Mouse (Mus musculus): ENCODE measurements around the gene Sumf1. TPM values are rescaled to one million over a fixed set of nuclear protein-coding genes. Genes with fewer than 3 reads are reported as not detected.
A peak's percentile ranks its signal among the peaks of the same experiment; 100 is the strongest.

Gene Sumf1
- polyA plus RNA-seq, 1 experiment from 2014 or later = 22.1 TPM

DNA sequence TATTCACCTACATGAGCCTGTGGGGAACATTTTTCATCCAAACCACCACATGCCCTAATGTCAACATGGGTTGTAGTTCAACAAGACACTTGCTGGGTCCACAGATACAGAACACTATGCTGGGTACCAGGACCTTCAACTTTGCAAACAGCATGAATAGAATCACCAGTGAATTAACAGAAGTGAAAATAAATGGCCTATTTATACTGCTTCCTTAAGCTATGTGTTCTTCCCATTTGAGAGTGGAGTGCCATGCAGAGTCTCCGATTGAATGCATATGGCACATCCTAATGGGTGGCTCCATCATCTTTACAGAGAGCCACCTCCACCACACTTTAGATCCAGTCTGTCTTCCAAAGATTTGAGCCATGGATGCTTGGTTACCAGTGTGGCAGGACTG, 5.3 kb upstream of the Sumf1 start:
- no peaks in the 10 kb centered on the region for H3K27me3 ChIP-seq (replicated peaks; ENCODE audit: control insufficient read depth, insufficient read depth, low read length)
- H3K9ac ChIP-seq (ENCODE audit: low read depth, low read length) = no peak overlapping the region
- no peak overlapping the region for H3K4me3 ChIP-seq (ENCODE audit: low read length)
- ATAC-seq = no peak
- H3K4me2 ChIP-seq (ENCODE audit: low read depth, low read length) = no peak overlapping the region
- no peaks in the 10 kb centered on the region for H3K9me3 ChIP-seq (ENCODE audit: control insufficient read depth, low read length)
- no peak overlapping the region for H3K27ac ChIP-seq (ENCODE audit: low read length)
- H3K36me3 ChIP-seq (ENCODE audit: control insufficient read depth, insufficient read depth, low read length) = no peaks in the 10 kb centered on the region
- WGBS = 95% methylated on average over 1 of the region's 1 CpGs
- no peaks in the 10 kb centered on the region for H3K4me1 ChIP-seq (ENCODE audit: control insufficient read depth, insufficient read depth, low read length)

DNA sequence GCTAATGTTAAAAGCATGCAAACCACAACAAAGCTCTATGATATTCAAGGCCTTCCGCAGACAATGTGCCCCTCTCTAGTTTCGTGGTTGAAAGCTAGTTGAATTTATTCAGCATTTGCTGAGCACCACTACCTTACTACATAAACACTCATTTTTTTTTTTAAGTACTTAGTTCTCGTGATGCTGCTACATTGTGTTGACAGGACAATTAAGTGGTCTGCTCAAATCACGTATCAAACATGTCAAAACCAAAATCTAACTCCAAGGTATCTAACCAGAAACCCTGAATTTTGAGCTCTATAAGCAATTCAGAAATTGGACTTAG, 265 bp upstream of the Sumf1 start:
- Histone ChIP-seq H3K4me1 (ENCODE audit: control insufficient read depth, insufficient read depth, low read length) (peaks cover 3% of the 10 kb centered on the region; the same call in 1 of the 2 replicates), H3K9ac (ENCODE audit: low read depth, low read length) (peak overlapping the region; percentile 78), H3K9me3 (ENCODE audit: control insufficient read depth, low read length) (no peaks in the 10 kb centered on the region), H3K27me3 (replicated peaks; ENCODE audit: control insufficient read depth, insufficient read depth, low read length) (no peaks in the 10 kb centered on the region), H3K36me3 (ENCODE audit: control insufficient read depth, insufficient read depth, low read length) (no peaks in the 10 kb centered on the region), H3K4me2 (ENCODE audit: low read depth, low read length) (peak overlapping the region; percentile 90), H3K4me3 (ENCODE audit: low read length) (peak overlapping the region; percentile 80), H3K27ac (ENCODE audit: low read length) (no peak overlapping the region)
- WGBS = 11% methylated on average over 4 of the region's 4 CpGs
- no peak for ATAC-seq

DNA sequence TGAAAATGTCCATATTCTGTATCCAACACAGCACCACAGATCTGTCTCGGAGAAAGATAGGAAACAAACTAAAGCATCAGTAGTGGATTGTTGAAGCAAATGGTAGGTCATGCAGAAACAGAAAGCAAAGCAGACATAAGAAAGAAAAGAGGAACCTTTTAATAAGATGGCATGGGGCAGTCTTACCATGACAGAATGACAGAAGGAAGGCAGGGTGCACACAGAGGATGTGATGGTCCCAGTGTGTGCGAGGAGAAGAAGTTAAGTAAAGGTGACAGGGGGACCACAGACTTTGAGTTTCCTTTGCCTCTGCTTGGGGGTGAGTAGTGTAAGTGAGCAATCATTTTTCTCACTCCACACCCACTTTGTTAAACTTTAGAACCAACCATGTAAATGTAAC, 6.3 kb downstream of the Sumf1 start:
- H3K4me1 ChIP-seq (ENCODE audit: control insufficient read depth, insufficient read depth, low read length) = no peaks in the 10 kb centered on the region
- H3K9ac ChIP-seq (ENCODE audit: low read depth, low read length) = no peak overlapping the region
- no peaks in the 10 kb centered on the region for H3K9me3 ChIP-seq (ENCODE audit: control insufficient read depth, low read length)
- H3K27ac ChIP-seq (ENCODE audit: low read length) = no peak overlapping the region
- no peak overlapping the region for H3K4me3 ChIP-seq (ENCODE audit: low read length)
- no peak overlapping the region for H3K4me2 ChIP-seq (ENCODE audit: low read depth, low read length)
- 91% methylated on average over 2 of the region's 2 CpGs for whole genome bisulfite sequencing
- no peaks in the 10 kb centered on the region for H3K27me3 ChIP-seq (replicated peaks; ENCODE audit: control insufficient read depth, insufficient read depth, low read length)
- no peaks in the 10 kb centered on the region for H3K36me3 ChIP-seq (ENCODE audit: control insufficient read depth, insufficient read depth, low read length)
- ATAC-seq = no peak

DNA sequence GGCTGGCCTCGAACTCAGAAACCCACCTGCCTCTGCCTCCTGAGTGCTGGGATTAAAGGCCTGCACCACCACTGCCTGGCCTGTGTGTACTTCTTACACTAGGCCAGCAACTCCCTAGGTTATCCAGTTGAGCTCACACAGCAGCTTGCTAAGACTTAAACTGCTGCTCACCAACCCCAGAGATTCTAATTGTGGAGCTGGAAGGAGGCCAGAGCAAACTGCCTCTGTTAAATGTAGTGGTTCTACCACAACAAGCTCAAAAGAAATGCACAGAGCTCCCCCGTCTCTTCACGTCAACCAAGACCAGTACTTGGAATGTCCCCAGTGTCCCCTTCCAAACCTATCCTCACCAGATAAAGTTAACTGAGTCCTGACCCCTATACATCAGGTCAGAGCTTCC, 11.2 kb downstream of the Sumf1 start:
- H3K9me3 ChIP-seq (ENCODE audit: control insufficient read depth, low read length) = no peaks in the 10 kb centered on the region
- no peaks in the 10 kb centered on the region for H3K4me1 ChIP-seq (ENCODE audit: control insufficient read depth, insufficient read depth, low read length)
- H3K4me2 ChIP-seq (ENCODE audit: low read depth, low read length) = no peak overlapping the region
- ATAC-seq = no peak
- H3K27ac ChIP-seq (ENCODE audit: low read length) = no peak overlapping the region
- no peaks in the 10 kb centered on the region for H3K27me3 ChIP-seq (replicated peaks; ENCODE audit: control insufficient read depth, insufficient read depth, low read length)
- no peak overlapping the region for H3K9ac ChIP-seq (ENCODE audit: low read depth, low read length)
- WGBS = 90% methylated on average over 3 of the region's 3 CpGs
- H3K4me3 ChIP-seq (ENCODE audit: low read length) = no peak overlapping the region
- H3K36me3 ChIP-seq (ENCODE audit: control insufficient read depth, insufficient read depth, low read length) = peaks cover 11% of the 10 kb centered on the region; the same call in 1 of the 2 replicates

DNA sequence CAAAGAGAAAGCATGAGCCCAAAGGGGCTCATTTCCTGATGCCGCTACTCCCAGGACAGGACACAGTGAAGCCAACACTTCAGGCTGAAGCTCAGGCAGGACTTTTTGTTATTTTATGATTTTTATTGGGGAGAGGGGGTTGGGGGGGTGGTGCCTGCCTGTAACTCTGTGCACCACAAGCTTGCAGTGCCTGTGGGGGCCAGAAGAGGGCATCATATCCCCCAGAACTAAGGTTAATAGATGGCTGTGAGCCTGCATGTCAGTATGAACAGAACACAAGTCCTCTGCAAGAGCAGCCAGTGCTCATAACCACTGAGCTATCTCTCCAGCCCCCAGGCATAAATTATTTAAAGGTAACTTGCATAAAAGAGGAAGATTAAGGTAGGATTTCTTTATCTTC, 13.2 kb downstream of the Sumf1 start:
- no peaks in the 10 kb centered on the region for H3K27me3 ChIP-seq (replicated peaks; ENCODE audit: control insufficient read depth, insufficient read depth, low read length)
- no peak overlapping the region for H3K4me3 ChIP-seq (ENCODE audit: low read length)
- no peaks in the 10 kb centered on the region for H3K9me3 ChIP-seq (ENCODE audit: control insufficient read depth, low read length)
- H3K4me1 ChIP-seq (ENCODE audit: control insufficient read depth, insufficient read depth, low read length) = no peaks in the 10 kb centered on the region
- WGBS = 97% methylated on average over 1 of the region's 1 CpGs
- no peak overlapping the region for H3K9ac ChIP-seq (ENCODE audit: low read depth, low read length)
- H3K4me2 ChIP-seq (ENCODE audit: low read depth, low read length) = no peak overlapping the region
- ATAC-seq = no peak
- peaks cover 11% of the 10 kb centered on the region; the same call in 1 of the 2 replicates for H3K36me3 ChIP-seq (ENCODE audit: control insufficient read depth, insufficient read depth, low read length)
- no peak overlapping the region for H3K27ac ChIP-seq (ENCODE audit: low read length)

DNA sequence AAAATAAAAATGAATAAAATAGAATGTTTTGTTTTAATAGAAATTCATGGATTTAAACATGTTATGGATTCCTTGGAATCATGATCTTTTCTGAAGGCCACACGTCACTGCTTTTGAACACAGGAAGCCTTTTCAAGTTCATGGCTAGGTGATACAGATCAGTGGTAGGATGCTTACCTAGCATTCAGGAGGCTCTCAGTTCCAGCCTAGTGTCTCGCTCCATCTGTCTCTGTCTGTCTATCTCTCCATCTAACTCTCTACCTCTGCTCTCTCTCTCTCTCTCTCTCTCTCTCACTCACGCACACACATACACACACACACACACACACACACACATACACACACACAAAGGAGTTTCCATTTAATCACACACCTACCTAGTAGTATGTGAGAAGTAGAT, 15.9 kb downstream of the Sumf1 start:
- Histone ChIP-seq H3K9me3 (ENCODE audit: control insufficient read depth, low read length) (no peaks in the 10 kb centered on the region), H3K27ac (ENCODE audit: low read length) (no peak overlapping the region), H3K9ac (ENCODE audit: low read depth, low read length) (no peak overlapping the region), H3K4me3 (ENCODE audit: low read length) (no peak overlapping the region), H3K4me1 (ENCODE audit: control insufficient read depth, insufficient read depth, low read length) (no peaks in the 10 kb centered on the region), H3K4me2 (ENCODE audit: low read depth, low read length) (no peak overlapping the region), H3K27me3 (replicated peaks; ENCODE audit: control insufficient read depth, insufficient read depth, low read length) (no peaks in the 10 kb centered on the region), H3K36me3 (ENCODE audit: control insufficient read depth, insufficient read depth, low read length) (peaks cover 11% of the 10 kb centered on the region; the same call in 1 of the 2 replicates)
- WGBS = 95% methylated on average over 3 of the region's 3 CpGs
- ATAC-seq = no peak

DNA sequence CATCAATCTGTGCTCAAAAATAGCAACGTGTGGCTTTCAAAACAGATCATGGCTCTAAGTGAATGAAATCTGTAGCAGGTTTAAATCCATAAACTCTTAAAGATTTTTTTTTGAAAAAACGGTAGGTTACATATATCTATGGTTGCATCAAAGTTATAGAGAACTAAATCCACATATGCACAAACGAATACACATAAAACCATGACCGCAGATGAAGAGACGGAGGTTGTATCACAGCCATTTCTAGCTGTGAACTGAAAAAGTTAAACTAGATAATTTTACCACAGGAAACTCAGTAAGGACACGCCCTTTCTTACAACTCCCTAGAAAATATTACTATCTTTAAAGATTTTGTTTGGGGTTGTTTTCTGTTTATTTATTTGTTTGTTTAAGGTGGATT, 16.7 kb downstream of the Sumf1 start:
- ATAC-seq = no peak
- Histone ChIP-seq H3K4me1 (ENCODE audit: control insufficient read depth, insufficient read depth, low read length) (no peaks in the 10 kb centered on the region), H3K27ac (ENCODE audit: low read length) (no peak overlapping the region), H3K27me3 (replicated peaks; ENCODE audit: control insufficient read depth, insufficient read depth, low read length) (no peaks in the 10 kb centered on the region), H3K9ac (ENCODE audit: low read depth, low read length) (no peak overlapping the region), H3K4me3 (ENCODE audit: low read length) (no peak overlapping the region), H3K9me3 (ENCODE audit: control insufficient read depth, low read length) (no peaks in the 10 kb centered on the region), H3K4me2 (ENCODE audit: low read depth, low read length) (no peak overlapping the region), H3K36me3 (ENCODE audit: control insufficient read depth, insufficient read depth, low read length) (peaks cover 11% of the 10 kb centered on the region; the same call in 1 of the 2 replicates)
- 91% methylated on average over 6 of the region's 6 CpGs for WGBS

DNA sequence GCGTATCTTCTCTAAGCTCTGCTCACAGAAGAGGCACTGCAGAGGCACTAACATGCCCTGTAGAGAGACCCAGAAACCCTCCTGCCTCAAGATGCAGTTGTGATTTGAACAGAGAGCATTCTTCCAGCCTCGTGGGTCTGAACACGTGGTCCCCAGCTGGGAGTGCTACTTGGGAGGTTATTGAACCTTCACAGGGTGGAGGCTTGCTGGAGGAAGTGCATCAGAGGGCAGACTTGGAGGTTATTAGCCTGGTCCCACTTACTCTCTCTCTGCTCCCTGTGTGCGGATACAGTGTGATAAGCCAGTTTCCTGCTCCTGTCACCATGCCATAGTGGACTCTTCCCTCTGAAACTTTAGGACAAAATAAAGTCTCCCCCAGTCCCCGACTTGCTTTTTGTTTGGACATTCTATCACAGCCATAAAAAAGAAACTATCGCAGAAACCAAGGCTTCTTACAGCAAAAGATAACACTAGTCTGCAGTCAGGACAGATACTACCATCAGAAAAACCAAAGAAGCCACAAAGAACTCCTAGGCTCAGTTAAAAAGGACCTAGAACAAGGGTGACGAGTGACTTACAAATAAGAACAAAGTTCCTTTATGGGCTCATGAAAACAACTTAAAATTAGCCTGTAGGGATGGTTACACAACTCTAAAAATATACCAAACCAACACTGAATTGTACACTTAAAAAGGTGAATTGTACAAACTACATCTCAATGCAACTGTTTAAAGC, 17.3 kb downstream of the Sumf1 start:
- Histone ChIP-seq H3K4me1 (ENCODE audit: control insufficient read depth, insufficient read depth, low read length) (no peaks in the 10 kb centered on the region), H3K27me3 (replicated peaks; ENCODE audit: control insufficient read depth, insufficient read depth, low read length) (no peaks in the 10 kb centered on the region), H3K4me2 (ENCODE audit: low read depth, low read length) (no peak overlapping the region), H3K9me3 (ENCODE audit: control insufficient read depth, low read length) (no peaks in the 10 kb centered on the region), H3K9ac (ENCODE audit: low read depth, low read length) (no peak overlapping the region), H3K36me3 (ENCODE audit: control insufficient read depth, insufficient read depth, low read length) (peaks cover 11% of the 10 kb centered on the region; the same call in 1 of the 2 replicates), H3K27ac (ENCODE audit: low read length) (no peak overlapping the region), H3K4me3 (ENCODE audit: low read length) (no peak overlapping the region)
- no peak for ATAC-seq
- WGBS = 74% methylated on average over 7 of the region's 7 CpGs

DNA sequence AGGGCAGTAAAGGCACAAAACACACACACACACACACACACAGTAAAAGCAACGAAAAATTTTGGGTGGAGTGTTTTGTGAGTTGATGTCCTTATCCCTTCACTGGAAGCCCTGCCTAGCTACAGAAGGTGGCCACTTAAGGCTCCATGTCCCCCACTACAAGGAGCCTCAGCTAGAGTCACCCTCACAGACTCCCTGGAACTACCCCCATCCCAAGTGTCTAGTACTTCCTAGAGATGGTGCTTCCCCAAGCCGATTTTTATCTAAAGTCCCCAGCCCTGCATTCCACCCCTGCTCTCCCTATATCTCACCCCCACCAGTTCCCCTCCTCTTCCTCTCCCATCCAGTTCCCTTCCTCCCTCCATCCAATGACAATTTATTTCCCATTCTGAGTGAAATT, 19.8 kb downstream of the Sumf1 start:
- H3K9ac ChIP-seq (ENCODE audit: low read depth, low read length) = no peak overlapping the region
- 77% methylated on average over 2 of the region's 2 CpGs for WGBS
- H3K4me3 ChIP-seq (ENCODE audit: low read length) = no peak overlapping the region
- no peaks in the 10 kb centered on the region for H3K9me3 ChIP-seq (ENCODE audit: control insufficient read depth, low read length)
- H3K27me3 ChIP-seq (replicated peaks; ENCODE audit: control insufficient read depth, insufficient read depth, low read length) = no peaks in the 10 kb centered on the region
- no peak overlapping the region for H3K4me2 ChIP-seq (ENCODE audit: low read depth, low read length)
- ATAC-seq = no peak
- H3K36me3 ChIP-seq (ENCODE audit: control insufficient read depth, insufficient read depth, low read length) = no peaks in the 10 kb centered on the region
- no peaks in the 10 kb centered on the region for H3K4me1 ChIP-seq (ENCODE audit: control insufficient read depth, insufficient read depth, low read length)
- H3K27ac ChIP-seq (ENCODE audit: low read length) = no peak overlapping the region

DNA sequence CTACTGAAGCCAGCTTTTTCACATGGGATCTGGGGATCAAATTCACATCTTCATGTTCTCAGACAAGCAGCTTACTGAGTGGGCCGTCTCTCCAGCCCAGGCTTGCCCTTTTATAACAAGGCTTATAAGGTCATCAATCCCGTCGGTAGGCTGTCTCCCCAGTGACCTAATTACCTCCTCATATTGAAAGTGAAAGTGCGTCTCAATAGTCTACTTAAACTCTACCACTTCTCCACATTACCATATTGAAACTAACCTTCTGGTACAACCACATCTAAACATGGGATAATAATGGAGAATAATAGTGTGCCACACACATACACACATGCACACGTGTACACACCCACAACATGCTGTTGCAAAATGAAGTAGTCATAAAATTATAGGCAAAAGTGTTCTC, 20.4 kb downstream of the Sumf1 start:
- no peak overlapping the region for H3K4me2 ChIP-seq (ENCODE audit: low read depth, low read length)
- no peak overlapping the region for H3K4me3 ChIP-seq (ENCODE audit: low read length)
- ATAC-seq = no peak
- 79% methylated on average over 5 of the region's 5 CpGs for WGBS
- no peaks in the 10 kb centered on the region for H3K36me3 ChIP-seq (ENCODE audit: control insufficient read depth, insufficient read depth, low read length)
- H3K9me3 ChIP-seq (ENCODE audit: control insufficient read depth, low read length) = no peaks in the 10 kb centered on the region
- no peaks in the 10 kb centered on the region for H3K27me3 ChIP-seq (replicated peaks; ENCODE audit: control insufficient read depth, insufficient read depth, low read length)
- H3K27ac ChIP-seq (ENCODE audit: low read length) = no peak overlapping the region
- H3K4me1 ChIP-seq (ENCODE audit: control insufficient read depth, insufficient read depth, low read length) = no peaks in the 10 kb centered on the region
- no peak overlapping the region for H3K9ac ChIP-seq (ENCODE audit: low read depth, low read length)
